Comparison of ENCODE assay signal across 8 mouse cellular contexts in genomic region chr2:84454051-84454450, GRCm38 (mm10). TPM values are rescaled to one million over a fixed set of nuclear protein-coding genes. Genes with fewer than 3 reads are reported as not detected.
DNase-seq lines count a peak whose midpoint lies in the region; ATAC-seq lines count a peak whose summit lies in the region.

No protein-coding gene starts in this region.

- no peak overlapping the region for H3K4me2 ChIP-seq in kidney, embryonic 16.5 days (replicated peaks; ENCODE audit: low read depth, low read length)
- no peak overlapping the region for H3K4me2 ChIP-seq in hindbrain, embryonic 14.5 days (replicated peaks)
- no peak overlapping the region for H3K4me2 ChIP-seq in midbrain, embryonic 13.5 days (replicated peaks)

- H3K27ac ChIP-seq in kidney, embryonic 16.5 days (ENCODE audit: low read length): no peak overlapping the region
- H3K27ac ChIP-seq in hindbrain, embryonic 14.5 days: no peak overlapping the region
- no peak overlapping the region for H3K27ac ChIP-seq in midbrain, embryonic 13.5 days

- H3K27me3 ChIP-seq in kidney, embryonic 16.5 days (ENCODE audit: insufficient read depth, low read length): no peaks in the 10 kb centered on the region
- no peaks in the 10 kb centered on the region for H3K27me3 ChIP-seq in hindbrain, embryonic 14.5 days (ENCODE audit: control insufficient read depth, insufficient read depth, low read length)
- H3K27me3 ChIP-seq in midbrain, embryonic 13.5 days: no peaks in the 10 kb centered on the region

- ATAC-seq in kidney, embryonic 16.5 days (ENCODE audit: low FRiP score, low TSS enrichment): no peak
- ATAC-seq in activated CD4-positive, CD25-positive, alpha-beta regulatory T cell, adult 4 months: peak; percentile 75
- no peak for ATAC-seq in hindbrain, embryonic 14.5 days (ENCODE audit: low FRiP score)
- peak; percentile 74; the same call in 1 of the 2 replicates for ATAC-seq in midbrain, embryonic 13.5 days

- H3K4me3 ChIP-seq in kidney, embryonic 16.5 days (ENCODE audit: low read length): no peak overlapping the region
- no peak overlapping the region for H3K4me3 ChIP-seq in hindbrain, embryonic 14.5 days (replicated peaks; ENCODE audit: low read length)
- no peak overlapping the region for H3K4me3 ChIP-seq in midbrain, embryonic 13.5 days (replicated peaks)

- no peak overlapping the region for H3K9ac ChIP-seq in kidney, embryonic 16.5 days (replicated peaks; ENCODE audit: low read length)
- H3K9ac ChIP-seq in hindbrain, embryonic 14.5 days: no peak overlapping the region
- no peak overlapping the region for H3K9ac ChIP-seq in midbrain, embryonic 13.5 days (replicated peaks)

- 10% methylated on average over 5 of the region's 5 CpGs for whole genome bisulfite sequencing in kidney, embryonic 16.5 days
- 17% methylated on average over 5 of the region's 5 CpGs for WGBS in hindbrain, embryonic 14.5 days
- 14% methylated on average over 5 of the region's 5 CpGs for WGBS in midbrain, embryonic 13.5 days

- no peaks in the 10 kb centered on the region for H3K4me1 ChIP-seq in kidney, embryonic 16.5 days (ENCODE audit: insufficient read depth, low read length)
- H3K4me1 ChIP-seq in hindbrain, embryonic 14.5 days (replicated peaks; ENCODE audit: control insufficient read depth, insufficient read depth, low read length): no peaks in the 10 kb centered on the region
- H3K4me1 ChIP-seq in midbrain, embryonic 13.5 days (replicated peaks): no peaks in the 10 kb centered on the region

- H3K9me3 ChIP-seq in kidney, embryonic 16.5 days (ENCODE audit: low read length): no peaks in the 10 kb centered on the region
- H3K9me3 ChIP-seq in hindbrain, embryonic 14.5 days (ENCODE audit: control insufficient read depth, low read length): no peaks in the 10 kb centered on the region
- no peaks in the 10 kb centered on the region for H3K9me3 ChIP-seq in midbrain, embryonic 13.5 days

- H3K36me3 ChIP-seq in kidney, embryonic 16.5 days (ENCODE audit: insufficient read depth, low read length): no peaks in the 10 kb centered on the region
- no peaks in the 10 kb centered on the region for H3K36me3 ChIP-seq in hindbrain, embryonic 14.5 days (replicated peaks; ENCODE audit: control insufficient read depth, insufficient read depth)
- H3K36me3 ChIP-seq in midbrain, embryonic 13.5 days: no peaks in the 10 kb centered on the region

- DNase-seq in kidney, postnatal 36 days: peak; percentile 27 to 37
- DNase-seq in ES-CJ7 (ENCODE audit: low read depth, low spot score): peak; percentile 65
- DNase-seq in hindbrain, embryonic 14.5 days (ENCODE audit: low spot score): peak; percentile 83
- DNase-seq in urinary bladder, postnatal 10 days (ENCODE audit: low spot score): no peak
- no peak for DNase-seq in adrenal gland, postnatal 4 days (ENCODE audit: low spot score in 2 of 2)

RNA-seq across cellular contexts. Expression of gene Tfpi, which starts 22.5 kb away (rescaled TPM):
- polyA plus RNA-seq in kidney, embryonic 16.5 days (2015; fragmentation: Nextera tagmentation; extraction: Ambion mirVana): 37.2 and 40.2 TPM in 2 replicates
- 1 to 10 TPM; 1.4 to 6.1 TPM for polyA plus RNA-seq in activated CD4-positive, CD25-positive, alpha-beta regulatory T cell, adult 4 months (2017; shearing (Covaris generic))
- 19.0 and 20.4 TPM in 2 replicates for polyA plus RNA-seq in hindbrain, embryonic 14.5 days (2014; fragmentation: Nextera tagmentation; extraction: Ambion mirVana)
- 13.6 and 15.0 TPM in 2 replicates for polyA plus RNA-seq in midbrain, embryonic 13.5 days (2015; fragmentation: Nextera tagmentation; extraction: Ambion mirVana)
- total RNA-seq in adrenal gland, postnatal 4 days (2021): 10 to 100 TPM; 70.5 to 76.6 TPM

RNA-seq across cellular contexts. Expression of gene Calcrl, which starts 28.8 kb away (rescaled TPM):
- polyA plus RNA-seq in kidney, embryonic 16.5 days (2015; fragmentation: Nextera tagmentation; extraction: Ambion mirVana): 64.7 and 73.3 TPM in 2 replicates
- 10 to 100 TPM; 24.9 to 26.1 TPM for polyA plus RNA-seq in activated CD4-positive, CD25-positive, alpha-beta regulatory T cell, adult 4 months (2017; shearing (Covaris generic))
- polyA plus RNA-seq in hindbrain, embryonic 14.5 days (2014; fragmentation: Nextera tagmentation; extraction: Ambion mirVana): 22.3 and 23.1 TPM in 2 replicates
- 7.0 and 8.5 TPM in 2 replicates for polyA plus RNA-seq in midbrain, embryonic 13.5 days (2015; fragmentation: Nextera tagmentation; extraction: Ambion mirVana)
- total RNA-seq in adrenal gland, postnatal 4 days (2021): 10 to 100 TPM; 30.1 to 30.2 TPM

Comparison
In these comparisons a context has a peak if more than half of its experiments do, and no peak if none do; other contexts are left out.
1. DNase-seq: peak in kidney, postnatal 36 days (2 of 2), ES-CJ7 (single experiment) and hindbrain, embryonic 14.5 days (single experiment); none in urinary bladder, postnatal 10 days (single experiment) and adrenal gland, postnatal 4 days (0 of 2).
2. ATAC-seq: peak in activated CD4-positive, CD25-positive, alpha-beta regulatory T cell, adult 4 months (single experiment) and midbrain, embryonic 13.5 days (single experiment); none in kidney, embryonic 16.5 days (single experiment) and hindbrain, embryonic 14.5 days (single experiment).